Mouse (Mus musculus) T-helper 2 cell (primary cell): ENCODE measurements around the gene Fgb.

Experiments
- in situ Hi-C: fragments of 300-600 bp; cut with MboI, MseI; formaldehyde crosslinking; loops from one replicate; pipeline ENCODE4 v1.15.1; 2025; ENCODE audit warnings: high pct_unique_total_duplicates

The Fgb gene

DNA sequence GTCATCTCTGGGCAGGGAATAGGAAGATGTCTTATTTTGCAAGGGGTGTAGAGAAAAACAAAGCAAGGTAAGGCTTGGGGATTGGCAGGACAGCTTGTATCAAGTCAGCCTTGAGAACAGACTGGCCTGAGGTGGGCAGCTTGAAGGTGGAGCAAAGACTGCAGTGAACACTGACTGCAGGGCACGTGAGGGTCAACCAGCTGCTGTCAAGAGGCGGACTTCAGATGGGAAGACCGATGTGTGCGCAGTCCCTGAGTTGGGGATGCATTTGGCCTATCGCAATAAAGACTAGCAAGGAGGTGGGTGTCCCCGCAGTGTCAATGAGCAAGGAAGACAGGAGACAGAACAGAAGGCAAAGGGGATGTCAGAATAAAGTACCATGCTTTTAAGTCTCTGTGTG, 56.7 kb downstream of the Fgb start:
- in situ Hi-C loops: no loop called here

DNA sequence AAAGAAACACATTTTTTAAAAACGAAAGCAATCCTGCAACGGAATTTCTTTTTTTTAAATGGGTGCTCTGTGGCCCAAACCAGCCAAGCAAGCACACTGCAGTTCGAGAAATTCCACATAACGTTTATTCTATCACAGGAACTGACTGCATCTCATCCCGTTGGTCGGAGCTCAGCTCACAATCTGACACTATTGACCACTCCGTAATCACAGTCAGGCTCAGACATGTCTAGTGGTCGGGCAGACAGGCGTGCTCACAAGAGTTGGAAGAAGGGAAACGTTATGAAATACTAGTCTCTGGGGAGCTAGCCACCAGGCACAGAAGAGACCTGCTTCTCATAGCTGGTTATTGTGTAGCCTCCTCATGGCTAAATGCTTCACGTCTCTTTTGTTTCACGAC, 57.7 kb downstream of the Fgb start:
- in situ Hi-C loops: no loop called here
